Mouse (Mus musculus): ENCODE measurements around the gene Ldlr.

Gene Ldlr

GRCm38 (mm10) chr9:21725224-21726121, 2.2 kb downstream of the Ldlr start:
- no peak for DNase-seq (ENCODE audit: low spot score)

GRCm38 (mm10) chr9:21726218-21726975, 3.1 kb downstream of the Ldlr start:
- DNase-seq (ENCODE audit: low spot score) = no peak

- DNase-seq (ENCODE audit: low spot score) = no peak
Measured at GRCm38 (mm10) chr9:21728261-21728832, 5.1 kb downstream of the Ldlr start.

- no peak for DNase-seq (ENCODE audit: low spot score)
Measured at GRCm38 (mm10) chr9:21729264-21729663, 6.0 kb downstream of the Ldlr start.

GRCm38 (mm10) chr9:21732288-21732687, 9.0 kb downstream of the Ldlr start:
- no peak for DNase-seq (ENCODE audit: low spot score)

- no peak for DNase-seq (ENCODE audit: low spot score)
Measured at GRCm38 (mm10) chr9:21733446-21733845, 10.2 kb downstream of the Ldlr start.

GRCm38 (mm10) chr9:21733989-21734388, 10.7 kb downstream of the Ldlr start:
- DNase-seq (ENCODE audit: low spot score) = no peak

GRCm38 (mm10) chr9:21735126-21735525, 11.8 kb downstream of the Ldlr start:
- DNase-seq (ENCODE audit: low spot score) = no peak

GRCm38 (mm10) chr9:21736580-21736979, 13.3 kb downstream of the Ldlr start:
- DNase-seq (ENCODE audit: low spot score) = no peak

GRCm38 (mm10) chr9:21737188-21737587, 13.9 kb downstream of the Ldlr start:
- no peak for DNase-seq (ENCODE audit: low spot score)

- DNase-seq (ENCODE audit: low spot score) = no peak
Measured at GRCm38 (mm10) chr9:21738776-21739175, 15.5 kb downstream of the Ldlr start.

- no peak for DNase-seq (ENCODE audit: low spot score)
Measured at GRCm38 (mm10) chr9:21740427-21740826, 17.1 kb downstream of the Ldlr start.

GRCm38 (mm10) chr9:21741514-21741913, 18.2 kb downstream of the Ldlr start:
- no peak for DNase-seq (ENCODE audit: low spot score)

- DNase-seq (ENCODE audit: low spot score) = no peak
Measured at GRCm38 (mm10) chr9:21747238-21747774, 24.0 kb downstream of the Ldlr start.

GRCm38 (mm10) chr9:21748033-21748432, 24.8 kb downstream of the Ldlr start:
- DNase-seq (ENCODE audit: low spot score) = no peak

GRCm38 (mm10) chr9:21748491-21748890, 25.2 kb downstream of the Ldlr start:
- DNase-seq (ENCODE audit: low spot score) = no peak

- DNase-seq (ENCODE audit: low spot score) = no peak
Measured at GRCm38 (mm10) chr9:21749382-21750118, 26.3 kb downstream of the Ldlr start.

- no peak for DNase-seq (ENCODE audit: low spot score)
Measured at GRCm38 (mm10) chr9:21750370-21750769, 27.1 kb downstream of the Ldlr start.

GRCm38 (mm10) chr9:21751347-21751746, 28.1 kb downstream of the Ldlr start:
- no peak for DNase-seq (ENCODE audit: low spot score)

GRCm38 (mm10) chr9:21752252-21752792, 29.0 kb downstream of the Ldlr start:
- peak; percentile 32 for DNase-seq (ENCODE audit: low spot score)

- DNase-seq (ENCODE audit: low spot score) = peak; percentile 41
Measured at GRCm38 (mm10) chr9:21754003-21754402, 30.7 kb downstream of the Ldlr start.

All from ovary, postnatal 10 days (tissue).